Mouse (Mus musculus) left cerebral cortex, adult 8-10 months (tissue): ENCODE data around the gene Cartpt. TPM values are rescaled to one million over a fixed set of nuclear protein-coding genes. Genes with fewer than 3 reads are reported as not detected.
"Not testable (repeated sequence)": the region's sequence is repeated elsewhere in the genome, so short reads cannot be mapped to it uniquely, and the experiment has no call there.

Source experiments
- DNase-seq, 2 experiments: peaks; one replicate each; pipeline ENCODE4 v3.0.0; 2022; ENCODE audit warnings: low spot score in 2 of 2
- total RNA-seq, 4 experiments: library from RNA; stranded (reverse); gene quantifications; 2 replicates each; pipeline ENCODE4 v1.2.4; 2022

Gene Cartpt
- total RNA-seq, 4 experiments from 2014 or later = 22.8 to 26.8 (median 25.4) TPM

GRCm38 (mm10) chr13:99857336-99857735 is 43.6 kb downstream of the Cartpt start:
- no peak for DNase-seq

DNA sequence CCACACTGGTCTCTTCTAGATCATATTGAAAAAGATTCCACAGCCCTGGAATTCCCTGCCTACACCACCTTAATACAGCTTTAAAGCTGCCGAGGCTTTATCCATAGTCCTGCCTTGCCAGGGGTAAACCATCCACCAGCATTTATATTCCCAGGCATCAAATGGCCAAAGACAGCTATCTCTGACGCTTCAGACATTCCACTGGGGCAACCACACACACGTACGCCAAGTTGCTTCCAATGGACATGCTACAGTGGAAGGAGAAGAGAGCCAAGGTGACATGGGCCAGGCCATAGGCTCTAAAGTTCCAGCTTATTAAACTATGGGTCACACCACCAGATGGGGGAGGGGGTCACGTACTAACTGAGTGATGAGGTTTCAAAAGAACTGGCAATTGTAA is 45.7 kb downstream of the Cartpt start:
- no peak for DNase-seq

DNA sequence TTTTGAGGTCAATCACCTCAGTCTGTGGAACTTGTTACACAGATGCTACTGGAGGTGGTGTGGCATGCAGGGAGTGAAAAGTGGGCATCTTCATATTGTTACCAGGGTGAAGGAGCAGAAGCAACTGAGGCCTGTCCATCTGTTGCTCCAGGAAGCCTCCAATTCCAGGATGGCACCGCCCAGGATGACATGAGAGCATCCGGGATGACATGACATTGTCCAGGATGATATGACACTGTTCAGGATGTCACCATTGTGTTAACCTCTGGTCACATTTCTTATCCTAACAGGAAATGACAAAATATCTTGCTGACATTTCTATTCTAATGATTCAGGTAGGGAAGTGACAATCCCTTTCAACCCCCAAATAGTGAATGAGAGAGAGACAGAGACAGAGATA is 47.8 kb downstream of the Cartpt start:
- no peak for DNase-seq

- not testable (repeated sequence) for DNase-seq
These were observed 48.5 kb downstream of the Cartpt start for GRCm38 (mm10) chr13:99852416-99852815.

DNA sequence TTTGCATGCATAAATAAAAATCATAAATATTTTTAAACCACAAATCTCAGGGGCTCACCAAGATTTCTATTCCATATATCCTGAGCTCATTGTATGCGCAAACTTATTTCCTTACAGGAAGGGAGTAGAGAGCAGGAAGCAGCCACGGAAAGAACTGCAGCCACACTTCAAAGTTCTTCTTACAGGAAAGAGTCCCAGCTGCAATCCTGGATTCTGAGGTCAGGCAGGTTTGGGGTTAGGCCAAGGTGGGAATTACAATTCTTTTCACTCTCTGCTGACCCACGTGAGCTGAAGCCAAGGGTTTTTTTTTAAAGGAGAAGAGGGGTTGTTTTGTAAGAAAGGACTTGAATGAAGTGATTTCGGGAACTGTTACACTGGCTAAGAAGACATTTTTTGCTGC is 49.9 kb downstream of the Cartpt start:
- DNase-seq = no peak

- DNase-seq = no peak
These were observed 51.3 kb downstream of the Cartpt start for GRCm38 (mm10) chr13:99849597-99849996.

Other genes starting within 250 kb of the Cartpt start
- 10 to 100 TPM; 26.6 to 30.7 (median 29.1) TPM for gene Mccc2, start 114.5 kb upstream of the Cartpt start, total RNA-seq
- gene Bdp1, start 203.0 kb upstream of the Cartpt start, total RNA-seq = 10 to 100 TPM; 38.4 to 41.8 (median 39.3) TPM
- gene Serf1, start 206.9 kb upstream of the Cartpt start, total RNA-seq = 10 to 100 TPM in 2 of 4 experiments, 1 to 10 TPM in 2; 8.7 to 16.7 (median 13.0) TPM
- 10 to 100 TPM; 33.8 to 44.4 (median 38.6) TPM for gene Smn1, start 223.8 kb upstream of the Cartpt start, total RNA-seq